Mouse (Mus musculus) neural tube, embryonic 12.5 days (tissue): Measurements from ENCODE around the gene Cym. TPM values are rescaled to one million over a fixed set of nuclear protein-coding genes. Genes with fewer than 3 reads are reported as not detected.
A peak's percentile ranks its signal among the peaks of the same experiment; 100 is the strongest.

Experiments
- ATAC-seq: fragments of 200-750 bp; cut with Nextera tagmentation; 2 replicates; pipeline ENCODE4 v1.8.0; 2017; ENCODE audit warnings: low read depth, mild to moderate bottlenecking, moderate TSS enrichment, moderate library complexity; ENCODE audit not compliant: low FRiP score
- H3K27ac ChIP-seq: fragments of 300-500 bp; sonication (generic); 2 replicates; pipeline ENCODE4 v1.5.1; 2016
- H3K27me3 ChIP-seq: fragments of 300-500 bp; sonication (generic); replicated peaks from 2 replicates; pipeline ENCODE4 v1.6.1; 2016; ENCODE audit warnings: mild to moderate bottlenecking
- H3K36me3 ChIP-seq: fragments of 300-500 bp; sonication (generic); 2 replicates; pipeline ENCODE4 v1.6.1; 2016; ENCODE audit warnings: mild to moderate bottlenecking
- H3K4me1 ChIP-seq: fragments of 300-500 bp; sonication (generic); 2 replicates; pipeline ENCODE4 v1.6.1; 2016
- H3K4me2 ChIP-seq: fragments of 300-500 bp; sonication (generic); replicated peaks from 2 replicates; pipeline ENCODE4 v1.6.1; 2016; ENCODE audit warnings: mild to moderate bottlenecking
- H3K4me3 ChIP-seq: fragments of 300-500 bp; sonication (generic); 2 replicates; pipeline ENCODE4 v1.5.1; 2016
- H3K9ac ChIP-seq: fragments of 300-500 bp; sonication (generic); 2 replicates; pipeline ENCODE4 v1.6.1; 2016; ENCODE audit warnings: mild to moderate bottlenecking
- H3K9me3 ChIP-seq: fragments of 300-500 bp; sonication (generic); 2 replicates; pipeline ENCODE4 v1.6.1; 2016; ENCODE audit warnings: mild to moderate bottlenecking
- WGBS: fragments of 180-500 bp; shearing (Covaris S2); methylation state at CpG from one replicate; pipeline ENCODE4 v1.1.7; 2016; 5-methylcytosine and 5-hydroxymethylcytosine counted together
- polyA plus RNA-seq: library from polyadenylated mRNA; unstranded; fragments of >200 nt; fragmentation: Nextera tagmentation; extraction: Ambion mirVana; gene quantifications from 2 replicates; pipeline ENCODE4 v1.2.1, GENCODE M21; 2016

Cym gene
- polyA plus RNA-seq, 1 experiment from 2014 or later: not detected

DNA sequence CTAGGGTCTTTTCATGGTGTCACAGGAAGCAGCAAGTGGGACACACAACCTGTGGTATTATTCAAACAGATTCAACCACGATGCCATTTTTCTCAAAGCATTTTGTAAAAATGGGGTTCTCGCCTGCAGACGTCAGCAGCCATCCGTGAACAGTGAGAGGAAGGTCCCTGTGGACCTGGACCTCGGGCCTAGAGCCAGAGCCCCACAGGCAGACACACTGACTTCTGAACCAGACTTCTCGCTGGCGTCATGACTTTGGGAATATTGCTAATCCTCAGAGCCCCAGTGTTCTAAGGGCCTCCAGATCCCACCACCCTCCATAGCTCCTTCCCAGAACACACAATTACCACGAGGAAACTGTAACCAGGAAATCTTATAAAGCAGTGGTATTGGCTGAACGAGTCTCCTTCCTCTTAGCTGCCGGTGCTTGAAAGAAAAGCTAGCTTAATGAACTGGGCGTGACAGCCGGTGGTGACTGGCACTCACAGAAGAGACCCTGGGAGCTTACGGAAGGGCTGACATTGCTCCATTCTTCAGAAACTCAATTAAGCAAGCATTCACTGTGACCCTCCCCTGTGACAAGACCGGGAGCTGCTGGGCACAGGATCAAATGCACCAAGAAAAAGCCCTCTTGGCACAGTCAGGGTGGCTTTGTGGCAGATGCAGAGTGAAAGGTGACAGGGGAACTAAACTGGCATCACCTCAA, 20.0 kb upstream of the Cym start:
- H3K4me3 ChIP-seq: no peak overlapping the region
- H3K27ac ChIP-seq: no peak overlapping the region
- H3K9ac ChIP-seq: no peak overlapping the region
- H3K9me3 ChIP-seq: no peaks in the 10 kb centered on the region
- H3K4me2 ChIP-seq: no peak overlapping the region
- ATAC-seq: no peak
- 47% methylated on average over 14 of the region's 14 CpGs for WGBS
- no peaks in the 10 kb centered on the region for H3K36me3 ChIP-seq
- H3K27me3 ChIP-seq: no peaks in the 10 kb centered on the region
- H3K4me1 ChIP-seq: no peaks in the 10 kb centered on the region

- H3K4me2 ChIP-seq: no peak within 1 kb of the TSS
- H3K27ac ChIP-seq: no peak within 1 kb of the TSS
- H3K9me3 ChIP-seq: no peaks in the 10 kb centered on the region
- no peaks in the 10 kb centered on the region for H3K27me3 ChIP-seq
- 91% methylated on average over 9 of the region's 9 CpGs for WGBS
- H3K4me1 ChIP-seq: no peaks in the 10 kb centered on the region
- no peaks in the 10 kb centered on the region for H3K36me3 ChIP-seq
- H3K9ac ChIP-seq: no peak within 1 kb of the TSS
- no peak within 1 kb of the TSS for H3K4me3 ChIP-seq
- ATAC-seq: no peak
Measured at GRCm38 (mm10) chr3:107239607-107240006, 18.1 kb upstream of the Cym start, which contains the start of gene Prok1. Gene Prok1, minus strand, starts transcription at chr3:107239707.

DNA sequence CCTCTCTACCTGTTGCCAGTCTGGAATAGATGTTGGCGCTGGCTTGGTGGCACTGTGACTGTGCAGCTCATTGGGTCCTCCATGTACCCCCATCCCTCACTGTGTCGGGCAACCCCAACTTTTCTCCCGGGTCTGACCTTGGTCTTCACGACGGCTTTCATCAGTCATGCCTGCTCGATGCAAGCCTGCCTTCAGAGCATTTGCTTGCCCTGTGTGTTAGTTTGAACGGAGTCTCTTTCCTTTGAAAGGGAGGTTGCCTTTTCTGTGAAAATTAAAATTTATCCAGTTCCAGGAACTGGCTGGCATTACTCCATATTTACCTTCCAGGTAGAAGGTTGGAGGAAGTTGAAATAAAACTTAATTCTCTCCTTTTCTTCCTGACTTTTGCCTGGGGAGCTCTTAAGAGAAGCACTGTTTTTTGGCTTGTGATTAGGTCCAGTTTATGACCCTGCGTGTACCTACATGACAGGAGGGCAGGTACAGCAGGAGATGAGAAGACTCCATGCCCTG, 17.0 kb upstream of the Cym start:
- WGBS: 90% methylated on average over 8 of the region's 8 CpGs

GRCm38 (mm10) chr3:107238051-107238450, 16.5 kb upstream of the Cym start:
- Histone ChIP-seq H3K27me3 (no peaks in the 10 kb centered on the region), H3K9ac (no peak overlapping the region), H3K9me3 (no peaks in the 10 kb centered on the region), H3K36me3 (no peaks in the 10 kb centered on the region), H3K4me1 (no peaks in the 10 kb centered on the region), H3K27ac (no peak overlapping the region), H3K4me2 (no peak overlapping the region), H3K4me3 (no peak overlapping the region)
- WGBS: 48% methylated on average over 2 of the region's 2 CpGs
- no peak for ATAC-seq

More for the DNA sequence above, 17.0 kb upstream of the Cym start:
- Histone ChIP-seq H3K9me3 (no peaks in the 10 kb centered on the region), H3K27me3 (no peaks in the 10 kb centered on the region), H3K9ac (no peak overlapping the region), H3K4me1 (no peaks in the 10 kb centered on the region), H3K36me3 (no peaks in the 10 kb centered on the region), H3K4me2 (no peak overlapping the region), H3K4me3 (no peak overlapping the region), H3K27ac (no peak overlapping the region)
- no peak for ATAC-seq

DNA sequence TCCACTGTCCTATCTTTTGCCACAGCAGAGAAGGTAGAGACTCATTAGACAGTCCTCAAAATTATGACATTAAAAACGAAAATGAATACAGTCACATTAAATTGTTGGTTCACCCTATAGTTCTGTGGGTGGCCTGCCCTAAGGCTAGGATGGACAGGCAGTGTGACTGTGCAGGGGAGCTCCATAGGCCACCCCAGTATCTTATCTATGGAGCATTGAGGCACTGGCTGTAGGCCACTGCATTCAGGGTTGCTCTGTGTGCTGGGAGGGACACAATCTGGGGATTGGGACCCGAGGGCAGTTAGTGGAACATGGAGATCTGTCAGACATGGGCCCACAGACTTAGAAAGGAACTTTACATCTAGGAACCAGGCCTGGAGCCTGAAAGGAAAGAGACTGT, 12.4 kb upstream of the Cym start:
- no peak overlapping the region for H3K4me3 ChIP-seq
- no peaks in the 10 kb centered on the region for H3K9me3 ChIP-seq
- no peaks in the 10 kb centered on the region for H3K27me3 ChIP-seq
- H3K4me2 ChIP-seq: no peak overlapping the region
- no peaks in the 10 kb centered on the region for H3K4me1 ChIP-seq
- no peak overlapping the region for H3K27ac ChIP-seq
- H3K9ac ChIP-seq: no peak overlapping the region
- 23% methylated on average over 2 of the region's 2 CpGs for WGBS
- no peaks in the 10 kb centered on the region for H3K36me3 ChIP-seq
- ATAC-seq: peak; percentile 8; the same call in 1 of the 2 replicates

GRCm38 (mm10) chr3:107233351-107233813, 11.8 kb upstream of the Cym start:
- H3K4me2 ChIP-seq: no peak overlapping the region
- H3K36me3 ChIP-seq: no peaks in the 10 kb centered on the region
- no peak overlapping the region for H3K9ac ChIP-seq
- peak; percentile 33; the same call in 1 of the 2 replicates for ATAC-seq
- no peaks in the 10 kb centered on the region for H3K9me3 ChIP-seq
- no peak overlapping the region for H3K27ac ChIP-seq
- H3K4me3 ChIP-seq: no peak overlapping the region
- no peaks in the 10 kb centered on the region for H3K4me1 ChIP-seq
- 8% methylated on average over 11 of the region's 11 CpGs for WGBS
- no peaks in the 10 kb centered on the region for H3K27me3 ChIP-seq

- ATAC-seq: no peak
- Histone ChIP-seq H3K27ac (no peak overlapping the region), H3K36me3 (no peaks in the 10 kb centered on the region), H3K27me3 (no peaks in the 10 kb centered on the region), H3K4me3 (no peak overlapping the region), H3K4me1 (no peaks in the 10 kb centered on the region), H3K9me3 (no peaks in the 10 kb centered on the region), H3K9ac (no peak overlapping the region), H3K4me2 (no peak overlapping the region)
- 59% methylated on average over 4 of the region's 4 CpGs for WGBS
Measured at GRCm38 (mm10) chr3:107231202-107231601, 9.7 kb upstream of the Cym start.

GRCm38 (mm10) chr3:107230527-107230926, 9.0 kb upstream of the Cym start, which contains the start of gene A630076J17Rik:
Gene A630076J17Rik, plus strand, starts transcription at chr3:107230614.
- no peak within 1 kb of the TSS for H3K4me3 ChIP-seq
- H3K27ac ChIP-seq: no peak within 1 kb of the TSS
- H3K4me1 ChIP-seq: no peaks in the 10 kb centered on the region
- H3K27me3 ChIP-seq: no peaks in the 10 kb centered on the region
- no peaks in the 10 kb centered on the region for H3K36me3 ChIP-seq
- H3K9ac ChIP-seq: no peak within 1 kb of the TSS
- no peak for ATAC-seq
- no peaks in the 10 kb centered on the region for H3K9me3 ChIP-seq
- WGBS: 57% methylated on average over 1 of the region's 1 CpGs
- H3K4me2 ChIP-seq: no peak within 1 kb of the TSS

- no peaks in the 10 kb centered on the region for H3K9me3 ChIP-seq
- H3K4me1 ChIP-seq: no peaks in the 10 kb centered on the region
- WGBS: 75% methylated on average over 5 of the region's 5 CpGs
Measured at GRCm38 (mm10) chr3:107229822-107230221, 8.3 kb upstream of the Cym start.

DNA sequence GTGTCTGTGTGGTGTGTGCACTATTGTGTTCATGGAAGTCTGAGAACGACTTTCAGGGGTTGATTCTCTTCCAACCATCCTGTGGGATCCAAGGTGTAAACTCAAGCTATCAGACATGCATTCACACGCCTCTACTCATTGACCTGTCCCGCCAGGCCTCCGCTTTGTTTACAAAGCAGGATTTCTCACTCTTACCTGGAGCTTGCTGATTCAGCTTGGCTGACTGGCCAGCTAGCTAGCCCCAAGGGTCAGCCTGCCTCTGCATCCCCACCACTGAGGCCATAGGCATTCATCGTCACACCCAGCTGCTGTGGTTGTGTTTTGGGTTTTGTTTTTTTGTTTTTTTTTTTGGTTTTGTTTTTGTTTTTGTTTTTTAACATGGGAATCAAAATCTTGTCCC, 7.7 kb upstream of the Cym start:
- ATAC-seq: no peak
- WGBS: 85% methylated on average over 5 of the region's 5 CpGs
- H3K9me3 ChIP-seq: no peaks in the 10 kb centered on the region

More at GRCm38 (mm10) chr3:107229822-107230221, 8.3 kb upstream of the Cym start:
- no peak overlapping the region for H3K9ac ChIP-seq
- H3K27ac ChIP-seq: no peak overlapping the region
- H3K4me2 ChIP-seq: no peak overlapping the region
- no peaks in the 10 kb centered on the region for H3K27me3 ChIP-seq
- no peak overlapping the region for H3K4me3 ChIP-seq
- no peak for ATAC-seq
- H3K36me3 ChIP-seq: no peaks in the 10 kb centered on the region

GRCm38 (mm10) chr3:107225820-107226219, 4.3 kb upstream of the Cym start:
- no peak overlapping the region for H3K4me3 ChIP-seq
- no peak overlapping the region for H3K4me2 ChIP-seq
- H3K9me3 ChIP-seq: no peaks in the 10 kb centered on the region
- no peak for ATAC-seq
- H3K27me3 ChIP-seq: no peaks in the 10 kb centered on the region
- no peaks in the 10 kb centered on the region for H3K4me1 ChIP-seq
- no peak overlapping the region for H3K9ac ChIP-seq
- no peak overlapping the region for H3K27ac ChIP-seq
- no peaks in the 10 kb centered on the region for H3K36me3 ChIP-seq
- WGBS: 90% methylated on average over 5 of the region's 5 CpGs

More for the DNA sequence above, 7.7 kb upstream of the Cym start:
- Histone ChIP-seq H3K27ac (no peak overlapping the region), H3K4me2 (no peak overlapping the region), H3K4me3 (no peak overlapping the region), H3K4me1 (no peaks in the 10 kb centered on the region), H3K9ac (no peak overlapping the region), H3K27me3 (no peaks in the 10 kb centered on the region), H3K36me3 (no peaks in the 10 kb centered on the region)

DNA sequence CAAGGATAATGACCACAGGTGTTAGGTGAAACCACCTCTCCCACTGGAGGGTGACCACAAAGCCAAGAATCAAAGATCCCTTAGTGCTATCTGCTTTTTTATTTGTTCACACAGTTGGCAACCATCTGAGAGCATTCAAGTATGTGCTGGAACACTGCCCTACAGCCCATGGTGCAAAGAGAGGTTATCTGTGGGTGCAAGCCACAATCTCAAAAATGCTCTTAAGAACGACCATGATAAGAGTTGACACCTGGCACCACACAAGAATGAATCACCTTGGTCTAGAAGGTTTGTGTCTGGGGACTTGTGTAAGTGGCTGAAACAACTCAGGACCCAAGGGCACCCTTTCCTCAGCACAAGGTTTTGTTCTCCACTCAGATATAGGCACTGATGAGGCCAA, 1.7 kb upstream of the Cym start:
- Histone ChIP-seq H3K27me3 (no peaks in the 10 kb centered on the region), H3K4me3 (no peak overlapping the region), H3K9ac (no peak overlapping the region), H3K27ac (no peak overlapping the region), H3K36me3 (no peaks in the 10 kb centered on the region), H3K4me1 (no peaks in the 10 kb centered on the region), H3K4me2 (no peak overlapping the region), H3K9me3 (no peaks in the 10 kb centered on the region)
- WGBS: 62% methylated on average over 1 of the region's 1 CpGs
- no peak for ATAC-seq

DNA sequence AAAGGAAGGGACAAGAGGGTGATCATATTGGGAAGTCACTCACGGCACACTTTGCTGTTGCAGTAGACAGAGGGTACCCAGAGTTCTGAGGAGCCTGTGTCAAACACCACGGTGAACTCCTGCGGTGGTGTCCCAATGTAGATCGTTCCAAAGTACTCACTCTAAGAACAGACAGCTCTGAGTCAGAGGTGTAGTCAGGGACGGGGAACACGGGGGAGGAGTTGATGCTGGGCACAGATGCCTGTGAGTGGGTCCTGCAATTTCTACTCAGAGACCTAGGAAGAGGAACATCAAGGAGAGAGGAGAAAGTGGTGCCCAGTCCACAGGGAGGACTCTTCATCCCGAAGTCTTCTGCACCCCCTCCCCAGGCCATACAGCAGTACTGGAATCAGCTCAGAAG, 3.0 kb downstream of the Cym start:
- Histone ChIP-seq H3K36me3 (no peaks in the 10 kb centered on the region), H3K4me1 (no peaks in the 10 kb centered on the region), H3K9ac (no peak overlapping the region), H3K4me2 (no peak overlapping the region), H3K9me3 (no peaks in the 10 kb centered on the region), H3K27me3 (no peaks in the 10 kb centered on the region), H3K4me3 (no peak overlapping the region), H3K27ac (no peak overlapping the region)
- no peak for ATAC-seq
- WGBS: 89% methylated on average over 7 of the region's 7 CpGs
